Mouse (Mus musculus) brain, embryonic 14.5 days (tissue): Measurements from ENCODE around the gene Fer.

ENCODE experiments used
- CTCF ChIP-seq: fragments of 200-500 bp; IDR thresholded peaks from 2 replicates; pipeline ENCODE4 v1.5.1; 2012; ENCODE audit warnings: inconsistent platforms, mild to moderate bottlenecking, moderate library complexity, borderline replicate concordance; ENCODE audit not compliant: insufficient read depth, insufficient read length; ENCODE audit errors: extremely low read depth
- POLR2A ChIP-seq: fragments of 200-500 bp; IDR thresholded peaks from 2 replicates; pipeline ENCODE4 v1.6.1; 2012; ENCODE audit warnings: mild to moderate bottlenecking, inconsistent platforms, borderline replicate concordance; ENCODE audit not compliant: poor library complexity, insufficient read depth, insufficient read length, severe bottlenecking; ENCODE audit errors: extremely low read depth

- TF ChIP-seq CTCF = no peak
- TF ChIP-seq POLR2A = peak; percentile 42; the same call in 1 of the 2 replicates
Measured at GRCm38 (mm10) chr17:63849566-63849965, 13.3 kb upstream of the Fer start.
